Comparison of ENCODE assay signal across 9 mouse cellular contexts in genomic region chrX:51913247-51913646, GRCm38 (mm10). TPM values are rescaled to one million over a fixed set of nuclear protein-coding genes. Genes with fewer than 3 reads are reported as not detected.
DNase-seq lines count a peak whose midpoint lies in the region; ATAC-seq lines count a peak whose summit lies in the region.
"Had no signal": no experiment of that assay in that cellular context is flagged by ENCODE, and none has a peak within 500 bp of the region (broad histone marks: within the 10 kb centered on the region; RNA-seq: fewer than 3 reads in every experiment).

No protein-coding gene starts in this region.

- H3K4me2 ChIP-seq in intestine, embryonic 14.5 days (ENCODE audit: low read length): no peak overlapping the region
- no peak overlapping the region for H3K4me2 ChIP-seq in intestine, embryonic 15.5 days (replicated peaks)
- no peak overlapping the region for H3K4me2 ChIP-seq in neural tube, embryonic 12.5 days (replicated peaks)

- no peaks in the 10 kb centered on the region for H3K27me3 ChIP-seq in intestine, embryonic 14.5 days (replicated peaks; ENCODE audit: control insufficient read depth, insufficient read depth, low read length)
- no peaks in the 10 kb centered on the region for H3K27me3 ChIP-seq in intestine, embryonic 15.5 days (replicated peaks)
- no peaks in the 10 kb centered on the region for H3K27me3 ChIP-seq in neural tube, embryonic 12.5 days (replicated peaks)

- H3K36me3 ChIP-seq in intestine, embryonic 14.5 days (ENCODE audit: control insufficient read depth, insufficient read depth, low read length): no peaks in the 10 kb centered on the region
- no peaks in the 10 kb centered on the region for H3K36me3 ChIP-seq in intestine, embryonic 15.5 days
- no peaks in the 10 kb centered on the region for H3K36me3 ChIP-seq in neural tube, embryonic 12.5 days

- no peak for ATAC-seq in intestine, embryonic 14.5 days (replicated peaks; ENCODE audit: low FRiP score, low TSS enrichment, low read depth)
- ATAC-seq in intestine, embryonic 15.5 days: no peak
- ATAC-seq in neural tube, embryonic 12.5 days (ENCODE audit: low FRiP score, low read depth): 0 out of 2 replicates have a peak, but pooled peaks have one; percentile 56

- no peaks in the 10 kb centered on the region for H3K4me1 ChIP-seq in intestine, embryonic 14.5 days (replicated peaks; ENCODE audit: control insufficient read depth, insufficient read depth, low read length)
- H3K4me1 ChIP-seq in intestine, embryonic 15.5 days (replicated peaks): no peaks in the 10 kb centered on the region
- no peaks in the 10 kb centered on the region for H3K4me1 ChIP-seq in neural tube, embryonic 12.5 days

- 18% methylated on average over 4 of the region's 4 CpGs for WGBS in intestine, embryonic 14.5 days
- WGBS in intestine, embryonic 15.5 days: 20% methylated on average over 4 of the region's 4 CpGs
- 21% methylated on average over 4 of the region's 4 CpGs for WGBS in neural tube, embryonic 12.5 days

- H3K9me3 ChIP-seq in intestine, embryonic 14.5 days (ENCODE audit: control insufficient read depth, low read length): no peaks in the 10 kb centered on the region
- no peaks in the 10 kb centered on the region for H3K9me3 ChIP-seq in intestine, embryonic 15.5 days
- H3K9me3 ChIP-seq in neural tube, embryonic 12.5 days: no peaks in the 10 kb centered on the region

- no peak overlapping the region for H3K9ac ChIP-seq in intestine, embryonic 14.5 days (ENCODE audit: low read length)
- H3K9ac ChIP-seq in intestine, embryonic 15.5 days: no peak overlapping the region
- no peak overlapping the region for H3K9ac ChIP-seq in neural tube, embryonic 12.5 days

- H3K27ac ChIP-seq in intestine, embryonic 14.5 days (ENCODE audit: low read depth): no peak overlapping the region
- no peak overlapping the region for H3K27ac ChIP-seq in intestine, embryonic 15.5 days
- H3K27ac ChIP-seq in neural tube, embryonic 12.5 days: no peak overlapping the region

- peak; percentile 74 for DNase-seq in intestine, embryonic 14.5 days (ENCODE audit: low spot score)
- peak; percentile 53 for DNase-seq in cerebellum, adult 9-10 months
- peak; percentile 27 to 68 for DNase-seq in frontal cortex, postnatal 14 days (ENCODE audit: low spot score in 2 of 2)
- peak; percentile 41 for DNase-seq in kidney, adult 9 months
- peak; percentile 30 to 59 for DNase-seq in left cerebral cortex, postnatal 36 days (ENCODE audit: low spot score in 2 of 2)
- DNase-seq in yolk sac, embryonic 10.5 days (ENCODE audit: low spot score): peak; percentile 3

- intact Hi-C loops in left cerebral cortex, postnatal 36 days (cut with DNase I): loop anchor here (5.0 kb wide), 2 partner anchors 146 to 516 kb away; no protein-coding TSS in a partner anchor

- H3K4me3 ChIP-seq in intestine, embryonic 14.5 days (ENCODE audit: low read depth, low read length): no peak overlapping the region
- no peak overlapping the region for H3K4me3 ChIP-seq in intestine, embryonic 15.5 days (replicated peaks)
- no peak overlapping the region for H3K4me3 ChIP-seq in neural tube, embryonic 12.5 days

RNA-seq across cellular contexts. Expression of gene 1700080O16Rik, which starts 59.3 kb away (rescaled TPM):
- polyA plus RNA-seq in intestine, embryonic 14.5 days (2014; fragmentation: Nextera tagmentation; extraction: Ambion mirVana): not detected in 2 replicates
- not detected in 2 replicates for polyA plus RNA-seq in intestine, embryonic 15.5 days (2015; fragmentation: Nextera tagmentation; extraction: Ambion mirVana)
- not detected for total RNA-seq in left cerebral cortex, postnatal 36 days (2021)
- polyA plus RNA-seq in neural tube, embryonic 12.5 days (2016; fragmentation: Nextera tagmentation; extraction: Ambion mirVana): not detected in 2 replicates
- polyA plus RNA-seq: liver, embryonic 16.5 days had no signal

Comparison
In these comparisons a context has a peak if more than half of its experiments do, and no peak if none do; other contexts are left out.
1. DNase-seq: peak in every context shown above with its lines; median percentile 74 in intestine, embryonic 14.5 days; 53 in cerebellum, adult 9-10 months; 48 in frontal cortex, postnatal 14 days; 44 in left cerebral cortex, postnatal 36 days; 41 in kidney, adult 9 months; 3 in yolk sac, embryonic 10.5 days.